Mouse (Mus musculus) MEL (cell line): ENCODE data around the gene Gm37240. TPM values are rescaled to one million over a fixed set of nuclear protein-coding genes. Genes with fewer than 3 reads are reported as not detected.

Experiments
- DNase-seq: peaks from one replicate; pipeline ENCODE4 v3.0.0; 2011; ENCODE audit warnings: low read depth, low spot score
- H3K27ac ChIP-seq: 2 replicates; pipeline ENCODE4 v1.5.1; 2012; ENCODE audit warnings: low read depth, mild to moderate bottlenecking, control low read depth, low read length, moderate library complexity; ENCODE audit not compliant: control insufficient read depth
- H3K27me3 ChIP-seq, 2 experiments: fragments of 150-350 bp in 1 of 2; sonication (generic) in 1 of 2; 2 replicates each; pipeline ENCODE4 v1.6.1; 2012; ENCODE audit warnings: low read length in 2 of 2, mild to moderate bottlenecking in 2 of 2, improper control_type of control experiment in 1 of 2, moderate library complexity in 1 of 2; ENCODE audit not compliant: insufficient read depth in 2 of 2, control insufficient read depth in 1 of 2
- H3K36me3 ChIP-seq, 2 experiments: 2 replicates each; pipeline ENCODE4 v1.6.1; 2012 to 2014; ENCODE audit warnings: low read length in 2 of 2, improper control_type of control experiment in 1 of 2, inconsistent platforms in 1 of 2, mild to moderate bottlenecking in 1 of 2; ENCODE audit not compliant: insufficient read depth in 2 of 2, control insufficient read depth in 1 of 2
- H3K4me1 ChIP-seq, 2 experiments: fragments of 150-350 bp in 1 of 2; sonication (generic) in 1 of 2; 2 replicates each; pipeline ENCODE4 v1.6.1; 2012; ENCODE audit warnings: low read length in 2 of 2, improper control_type of control experiment in 1 of 2, mild to moderate bottlenecking in 1 of 2; ENCODE audit not compliant: insufficient read depth in 2 of 2, control insufficient read depth in 1 of 2
- H3K4me3 ChIP-seq, 2 experiments: fragments of 150-350 bp in 1 of 2; sonication (generic) in 1 of 2; 2 replicates each; pipeline ENCODE4 v1.5.1; 2012; ENCODE audit warnings: low read depth in 2 of 2, low read length in 2 of 2, mild to moderate bottlenecking in 2 of 2, moderate library complexity in 2 of 2, control low read depth in 1 of 2, improper control_type of control experiment in 1 of 2; ENCODE audit not compliant: control insufficient read depth in 1 of 2, insufficient read depth in 1 of 2
- H3K79me2 ChIP-seq: 2 replicates; pipeline ENCODE4 v1.6.1; 2012; ENCODE audit warnings: mild to moderate bottlenecking, low read length, moderate library complexity; ENCODE audit not compliant: control insufficient read depth, poor library complexity, insufficient read depth
- H3K9ac ChIP-seq: 2 replicates; pipeline ENCODE4 v1.6.1; 2012; ENCODE audit warnings: low read depth, mild to moderate bottlenecking, control low read depth, low read length, moderate library complexity; ENCODE audit not compliant: control insufficient read depth, poor library complexity, severe bottlenecking
- H3K9me3 ChIP-seq: fragments of 150-350 bp; sonication (generic); replicated peaks from 2 replicates; pipeline ENCODE4 v1.6.1; 2012; ENCODE audit warnings: mild to moderate bottlenecking, low read length, improper control_type of control experiment, moderate library complexity; ENCODE audit not compliant: insufficient read depth
- BHLHE40 ChIP-seq: IDR thresholded peaks from 2 replicates; pipeline ENCODE4 v1.6.1; 2012; ENCODE audit warnings: low read depth, mild to moderate bottlenecking, inconsistent platforms, low read length, improper control_type of control experiment, borderline replicate concordance
- CHD2 ChIP-seq: IDR thresholded peaks from 2 replicates; pipeline ENCODE4 v1.6.1; 2011; ENCODE audit warnings: low read length, improper control_type of control experiment
- E2F4 ChIP-seq: IDR thresholded peaks from 2 replicates; pipeline ENCODE4 v1.6.1; 2011; ENCODE audit warnings: low read depth, low read length, improper control_type of control experiment, borderline replicate concordance
- ELF1 ChIP-seq: IDR thresholded peaks from 2 replicates; pipeline ENCODE4 v1.6.1; 2014; ENCODE audit warnings: low read depth, mild to moderate bottlenecking, inconsistent platforms, low read length, improper control_type of control experiment, moderate library complexity
- GABPA ChIP-seq: IDR thresholded peaks from 2 replicates; pipeline ENCODE4 v1.6.1; 2012; ENCODE audit warnings: low read depth, mild to moderate bottlenecking, inconsistent platforms, low read length, improper control_type of control experiment, moderate library complexity
- GATA1 ChIP-seq: IDR thresholded peaks from 2 replicates; pipeline ENCODE4 v1.6.1; 2011; ENCODE audit warnings: low read depth, low read length, improper control_type of control experiment
- HCFC1 ChIP-seq: IDR thresholded peaks from 2 replicates; pipeline ENCODE4 v1.6.1; 2012; ENCODE audit warnings: low read depth, mild to moderate bottlenecking, inconsistent platforms, low read length, improper control_type of control experiment, moderate library complexity
- JUND ChIP-seq: IDR thresholded peaks from 2 replicates; pipeline ENCODE4 v1.6.1; 2011; ENCODE audit warnings: low read depth, mild to moderate bottlenecking, improper control_type of control experiment, low read length
- KAT2A ChIP-seq: conservative IDR thresholded peaks from 2 replicates; pipeline ENCODE4 v1.6.1; 2012; ENCODE audit warnings: low read depth, low read length, improper control_type of control experiment, inconsistent platforms
- MAFK ChIP-seq: IDR thresholded peaks from 2 replicates; pipeline ENCODE4 v1.6.1; 2011; ENCODE audit warnings: low read depth, mild to moderate bottlenecking, low read length, improper control_type of control experiment, borderline replicate concordance
- MAX ChIP-seq: IDR thresholded peaks from 2 replicates; pipeline ENCODE4 v1.6.1; 2011; ENCODE audit warnings: low read length, improper control_type of control experiment
- MAZ ChIP-seq: IDR thresholded peaks from 2 replicates; pipeline ENCODE4 v1.6.1; 2012; ENCODE audit warnings: low read depth, mild to moderate bottlenecking, inconsistent platforms, low read length, improper control_type of control experiment
- MXI1 ChIP-seq: IDR thresholded peaks from 2 replicates; pipeline ENCODE4 v1.6.1; 2011; ENCODE audit warnings: mild to moderate bottlenecking, low read depth, low read length, improper control_type of control experiment
- MYB ChIP-seq: IDR thresholded peaks from 2 replicates; pipeline ENCODE4 v1.6.1; 2011; ENCODE audit warnings: mild to moderate bottlenecking, low read depth, low read length, improper control_type of control experiment
- NELFE ChIP-seq: IDR thresholded peaks from 2 replicates; pipeline ENCODE4 v1.6.1; 2011; ENCODE audit warnings: low read depth, low read length, improper control_type of control experiment
- NRF1 ChIP-seq: IDR thresholded peaks from 2 replicates; pipeline ENCODE4 v1.6.1; 2014; ENCODE audit warnings: low read depth, mild to moderate bottlenecking, inconsistent platforms, low read length, improper control_type of control experiment, moderate library complexity; ENCODE audit not compliant: poor library complexity, insufficient read depth, severe bottlenecking
- POLR2AphosphoS5 ChIP-seq: IDR thresholded peaks from 2 replicates; pipeline ENCODE4 v1.6.1; 2012; ENCODE audit warnings: low read depth, borderline replicate concordance, mild to moderate bottlenecking, inconsistent platforms, low read length, moderate library complexity, mixed read lengths
- RAD21 ChIP-seq: IDR thresholded peaks from 2 replicates; pipeline ENCODE4 v1.6.1; 2011; ENCODE audit warnings: mild to moderate bottlenecking, low read depth, low read length, improper control_type of control experiment
- RCOR1 ChIP-seq: IDR thresholded peaks from 2 replicates; pipeline ENCODE4 v1.6.1; 2012; ENCODE audit warnings: low read depth, mild to moderate bottlenecking, inconsistent platforms, low read length, improper control_type of control experiment
- SIN3A ChIP-seq: IDR thresholded peaks from 2 replicates; pipeline ENCODE4 v1.6.1; 2012; ENCODE audit warnings: low read length, improper control_type of control experiment, inconsistent platforms
- SMC3 ChIP-seq: IDR thresholded peaks from 2 replicates; pipeline ENCODE4 v1.6.1; 2011; ENCODE audit warnings: low read depth, low read length, improper control_type of control experiment
- TAL1 ChIP-seq: IDR thresholded peaks from 2 replicates; pipeline ENCODE4 v1.6.1; 2012; ENCODE audit warnings: mild to moderate bottlenecking, inconsistent platforms, low read length, moderate library complexity, mixed read lengths
- TBP ChIP-seq: IDR thresholded peaks from 2 replicates; pipeline ENCODE4 v1.8.0; 2011; ENCODE audit warnings: low read depth, low read length, improper control_type of control experiment
- TCF12 ChIP-seq: IDR thresholded peaks from 2 replicates; pipeline ENCODE4 v1.6.1; 2014; ENCODE audit warnings: low read depth, mild to moderate bottlenecking, inconsistent platforms, low read length, improper control_type of control experiment, moderate library complexity
- UBTF ChIP-seq: IDR thresholded peaks from 2 replicates; pipeline ENCODE4 v1.6.1; 2012; ENCODE audit warnings: low read depth, mild to moderate bottlenecking, inconsistent platforms, low read length, improper control_type of control experiment, moderate library complexity, borderline replicate concordance; ENCODE audit not compliant: insufficient read depth
- USF1 ChIP-seq: IDR thresholded peaks from 2 replicates; pipeline ENCODE4 v1.6.1; 2014; ENCODE audit warnings: low read depth, mild to moderate bottlenecking, inconsistent platforms, low read length, improper control_type of control experiment, moderate library complexity
- USF2 ChIP-seq, 2 experiments: IDR thresholded peaks; 2 replicates each; pipeline ENCODE4 v1.6.1; 2011 to 2012; ENCODE audit warnings: improper control_type of control experiment in 2 of 2, low read length in 2 of 2, borderline replicate concordance in 1 of 2, inconsistent platforms in 1 of 2, low read depth in 1 of 2, mild to moderate bottlenecking in 1 of 2; ENCODE audit not compliant: insufficient read depth in 1 of 2
- ZC3H11A ChIP-seq: IDR thresholded peaks from 2 replicates; pipeline ENCODE4 v1.6.1; 2012; ENCODE audit warnings: low read depth, mild to moderate bottlenecking, inconsistent platforms, low read length, improper control_type of control experiment
- ZKSCAN1 ChIP-seq: IDR thresholded peaks from 2 replicates; pipeline ENCODE4 v1.6.1; 2012; ENCODE audit warnings: low read depth, mild to moderate bottlenecking, inconsistent platforms, low read length, improper control_type of control experiment, moderate library complexity
- ZNF384 ChIP-seq: IDR thresholded peaks from 2 replicates; pipeline ENCODE4 v1.6.1; 2012; ENCODE audit warnings: low read depth, mild to moderate bottlenecking, inconsistent platforms, low read length, improper control_type of control experiment
- polyA plus RNA-seq, 2 experiments: library from polyadenylated mRNA; stranded (reverse) in 1 of 2; unstranded in 1 of 2; fragments of >175 nt in 1 of 2; fragments of >200 nt in 1 of 2; gene quantifications; 2 replicates each; pipeline versions ENCODE4 v1.2.1 to v1.2.4; 2012; ENCODE audit warnings: low replicate concordance in 2 of 2, low read depth in 1 of 2; ENCODE audit not compliant: insufficient read length in 2 of 2, insufficient read depth in 1 of 2, missing spikeins in 1 of 2
- total RNA-seq: library from RNA; depleted of rRNA; stranded (reverse); fragments of 300-350 nt; gene quantifications from 2 replicates; pipeline ENCODE4 v1.2.3, GENCODE M21; 2012

Gm37240 gene
- total and polyA plus RNA-seq, 3 experiments = 0.04 TPM; not detected in 2

DNA sequence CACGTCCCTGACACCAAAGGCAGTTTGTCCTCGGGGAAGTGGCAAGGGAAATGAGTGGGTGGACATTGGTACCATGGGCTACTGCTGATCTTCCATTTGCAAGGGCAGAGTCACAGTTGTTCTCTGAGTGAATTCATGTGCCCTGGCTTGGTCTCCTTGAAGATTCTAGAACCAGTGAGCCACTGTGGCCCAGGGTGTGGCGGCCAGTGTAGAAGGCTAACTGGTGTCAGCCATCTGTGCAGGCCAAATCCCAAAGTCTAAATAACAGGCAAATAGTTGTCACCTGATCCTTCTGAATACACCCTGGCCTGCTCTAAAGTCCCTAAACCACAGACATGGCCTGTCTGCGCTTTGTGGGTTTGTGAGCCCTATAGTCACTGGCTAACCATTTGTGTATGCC, 898.4 kb downstream of the Gm37240 start:
- H3K9me3 ChIP-seq = no peaks in the 10 kb centered on the region
- no peak overlapping the region for H3K4me3 ChIP-seq
- no peaks in the 10 kb centered on the region for H3K4me1 ChIP-seq
- no peak for TF ChIP-seq SIN3A
- no peak for TF ChIP-seq RAD21
- no peak for TF ChIP-seq GABPA
- TF ChIP-seq TAL1 = no peak
- no peak for TF ChIP-seq ZNF384
- TF ChIP-seq CHD2 = no peak
- no peak for TF ChIP-seq MXI1
- no peak for TF ChIP-seq RCOR1
- TF ChIP-seq NRF1 = no peak
- no peak for TF ChIP-seq MAFK
- TF ChIP-seq HCFC1 = no peak
- no peak for TF ChIP-seq ELF1
- TF ChIP-seq JUND = no peak
- TF ChIP-seq MAX = no peak
- no peak for TF ChIP-seq POLR2AphosphoS5
- no peak for TF ChIP-seq TCF12
- no peak for TF ChIP-seq E2F4
- no peak for TF ChIP-seq USF2 (IDR thresholded peaks at IDR 0.05; ENCODE audit: borderline replicate concordance in 1 of 2, insufficient read depth in 1 of 2, low read depth in 1 of 2, low read length in 2 of 2)
- H3K27ac ChIP-seq = no peak overlapping the region
- no peak for DNase-seq
- no peaks in the 10 kb centered on the region for H3K79me2 ChIP-seq
- H3K27me3 ChIP-seq = no peaks in the 10 kb centered on the region; a peak in 3 of 4 replicates
- H3K36me3 ChIP-seq = no peaks in the 10 kb centered on the region
- H3K9ac ChIP-seq = no peak overlapping the region

DNA sequence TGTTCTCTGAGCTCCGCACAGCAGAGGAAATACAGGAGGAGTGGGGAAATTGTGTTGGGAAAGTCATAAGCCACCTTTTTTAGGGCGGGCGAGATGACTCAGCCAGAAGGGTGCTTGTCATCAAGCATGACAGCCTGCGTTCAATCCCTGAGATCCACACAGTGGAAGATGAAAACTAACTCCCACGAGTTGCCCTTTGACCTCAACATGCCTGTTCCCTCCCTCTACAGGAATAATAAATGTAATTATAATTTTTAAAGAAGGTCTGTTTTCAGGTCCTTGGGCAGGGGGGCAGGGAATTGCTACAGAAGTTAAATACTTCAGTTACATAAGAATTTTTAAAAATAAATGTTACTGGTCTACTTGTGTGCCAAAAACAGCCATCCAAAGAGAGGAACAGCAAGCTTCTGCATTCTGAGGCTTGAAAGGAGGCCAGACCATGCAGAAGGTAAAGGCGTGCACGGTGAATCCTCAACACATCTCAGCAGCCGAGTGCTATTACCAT, 902.1 kb downstream of the Gm37240 start:
- Histone ChIP-seq H3K27ac (no peak overlapping the region), H3K4me1 (no peaks in the 10 kb centered on the region), H3K4me3 (no peak overlapping the region), H3K79me2 (no peaks in the 10 kb centered on the region), H3K9me3 (no peaks in the 10 kb centered on the region), H3K36me3 (no peaks in the 10 kb centered on the region)
- TF ChIP-seq E2F4 (no peak), NELFE (no peak), USF2 (IDR thresholded peaks at IDR 0.05; ENCODE audit: borderline replicate concordance in 1 of 2, insufficient read depth in 1 of 2, low read depth in 1 of 2, low read length in 2 of 2) (no peak), UBTF (no peak), GATA1 (no peak), ZC3H11A (no peak), NRF1 (no peak), ELF1 (no peak), MAZ (no peak), BHLHE40 (no peak), KAT2A (no peak), TBP (no peak), MYB (no peak), SMC3 (no peak), USF1 (no peak), MXI1 (no peak), ZKSCAN1 (no peak), MAFK (no peak), TAL1 (no peak)
- TF ChIP-seq, all 39 proteins: peak for 0
- no peaks in the 10 kb centered on the region; a peak in 1 of 4 replicates for H3K27me3 ChIP-seq
- DNase-seq = no peak
- no peak overlapping the region for H3K9ac ChIP-seq
